Mouse (Mus musculus) embryonic facial prominence, embryonic 13.5 days (tissue): ENCODE measurements around the gene Nipa2. TPM values are rescaled to one million over a fixed set of nuclear protein-coding genes. Genes with fewer than 3 reads are reported as not detected.

Experiments
- ATAC-seq: fragments of 200-750 bp; cut with Nextera tagmentation; 2 replicates; pipeline ENCODE4 v1.8.0; 2017; ENCODE audit warnings: low read depth; ENCODE audit not compliant: insufficient number of reproducible peaks, insufficient read depth, low FRiP score, low TSS enrichment
- H3K27ac ChIP-seq: fragments of 300-500 bp; sonication (generic); 2 replicates; pipeline ENCODE4 v1.5.1; 2015; ENCODE audit warnings: moderate library complexity, mild to moderate bottlenecking, inconsistent platforms
- H3K27me3 ChIP-seq: fragments of 300-500 bp; sonication (generic); 2 replicates; pipeline ENCODE4 v1.6.1; 2015; ENCODE audit warnings: mild to moderate bottlenecking, inconsistent platforms
- H3K36me3 ChIP-seq: fragments of 300-500 bp; sonication (generic); 2 replicates; pipeline ENCODE4 v1.6.1; 2015; ENCODE audit warnings: mild to moderate bottlenecking, inconsistent platforms
- H3K4me1 ChIP-seq: fragments of 300-500 bp; sonication (generic); 2 replicates; pipeline ENCODE4 v1.6.1; 2015; ENCODE audit warnings: inconsistent platforms
- H3K4me2 ChIP-seq: fragments of 300-500 bp; sonication (generic); 2 replicates; pipeline ENCODE4 v1.6.1; 2015; ENCODE audit warnings: moderate library complexity, mild to moderate bottlenecking, inconsistent platforms
- H3K4me3 ChIP-seq: fragments of 300-500 bp; sonication (generic); 2 replicates; pipeline ENCODE4 v1.5.1; 2015; ENCODE audit warnings: mild to moderate bottlenecking, inconsistent platforms
- H3K9ac ChIP-seq: fragments of 300-500 bp; sonication (generic); 2 replicates; pipeline ENCODE4 v1.6.1; 2015; ENCODE audit warnings: mild to moderate bottlenecking, inconsistent platforms
- H3K9me3 ChIP-seq: fragments of 300-500 bp; sonication (generic); 2 replicates; pipeline ENCODE4 v1.6.1; 2016; ENCODE audit warnings: inconsistent platforms
- WGBS: fragments of 180-500 bp; shearing (Covaris S2); methylation state at CpG from one replicate; pipeline ENCODE4 v1.1.7; 2015; ENCODE audit warnings: mixed read lengths; 5-methylcytosine and 5-hydroxymethylcytosine counted together
- polyA plus RNA-seq: library from polyadenylated mRNA; unstranded; fragments of >200 nt; fragmentation: Nextera tagmentation; extraction: Ambion mirVana; gene quantifications from 2 replicates; pipeline ENCODE4 v1.2.1, GENCODE M21; 2015

Nipa2 gene
- polyA plus RNA-seq: 41.9 and 43.1 TPM in 2 replicates

GRCm38 (mm10) chr7:55962004-55962908, at the start of gene Nipa2:
TSS of gene Nipa2 (minus strand) at chr7:55962476.
- Histone ChIP-seq H3K4me1 (peaks cover 13% of the 10 kb centered on the region), H3K4me2 (peak within 1 kb of the TSS; percentile 75), H3K36me3 (no peaks in the 10 kb centered on the region), H3K9ac (peak within 1 kb of the TSS; percentile 93), H3K27ac (peak within 1 kb of the TSS; percentile 91), H3K27me3 (no peaks in the 10 kb centered on the region), H3K9me3 (no peaks in the 10 kb centered on the region), H3K4me3 (peak within 1 kb of the TSS; percentile 95)
- under 1% methylated on average over 70 of the region's 70 CpGs for WGBS
- peak; percentile 92 for ATAC-seq

DNA sequence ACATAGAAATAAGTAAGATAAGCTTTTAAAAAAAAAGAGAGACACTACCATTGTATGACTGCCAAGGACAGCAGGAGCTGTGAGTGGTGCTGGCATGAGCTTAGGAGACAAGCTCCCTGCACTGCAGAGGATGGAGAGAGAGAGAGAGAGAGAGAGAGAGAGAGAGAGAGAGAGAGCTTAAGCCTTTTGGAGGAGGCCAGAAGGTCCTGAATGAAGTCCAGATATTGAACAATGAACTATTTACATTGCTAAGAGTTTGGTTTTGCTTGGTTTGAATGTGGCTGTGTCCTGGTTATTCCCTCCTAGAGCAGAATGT, 48.7 kb upstream of the Nipa2 start:
- no peaks in the 10 kb centered on the region for H3K9me3 ChIP-seq
- H3K4me3 ChIP-seq: no peak overlapping the region
- H3K36me3 ChIP-seq: 0 out of 2 replicates have a peak, but pooled peaks cover 7% of the 10 kb centered on the region
- H3K4me1 ChIP-seq: no peaks in the 10 kb centered on the region
- ATAC-seq: no peak
- H3K27ac ChIP-seq: no peak overlapping the region
- H3K9ac ChIP-seq: no peak overlapping the region
- H3K4me2 ChIP-seq: no peak overlapping the region
- no peaks in the 10 kb centered on the region for H3K27me3 ChIP-seq

GRCm38 (mm10) chr7:56010318-56011017, 48.2 kb upstream of the Nipa2 start:
- WGBS: 80% methylated on average over 4 of the region's 4 CpGs
- H3K9me3 ChIP-seq: no peaks in the 10 kb centered on the region
- H3K36me3 ChIP-seq: 0 out of 2 replicates have a peak, but pooled peaks cover 6% of the 10 kb centered on the region
- H3K4me2 ChIP-seq: no peak overlapping the region
- no peaks in the 10 kb centered on the region for H3K4me1 ChIP-seq
- H3K9ac ChIP-seq: no peak overlapping the region
- no peaks in the 10 kb centered on the region for H3K27me3 ChIP-seq
- no peak for ATAC-seq
- no peak overlapping the region for H3K27ac ChIP-seq
- H3K4me3 ChIP-seq: no peak overlapping the region

DNA sequence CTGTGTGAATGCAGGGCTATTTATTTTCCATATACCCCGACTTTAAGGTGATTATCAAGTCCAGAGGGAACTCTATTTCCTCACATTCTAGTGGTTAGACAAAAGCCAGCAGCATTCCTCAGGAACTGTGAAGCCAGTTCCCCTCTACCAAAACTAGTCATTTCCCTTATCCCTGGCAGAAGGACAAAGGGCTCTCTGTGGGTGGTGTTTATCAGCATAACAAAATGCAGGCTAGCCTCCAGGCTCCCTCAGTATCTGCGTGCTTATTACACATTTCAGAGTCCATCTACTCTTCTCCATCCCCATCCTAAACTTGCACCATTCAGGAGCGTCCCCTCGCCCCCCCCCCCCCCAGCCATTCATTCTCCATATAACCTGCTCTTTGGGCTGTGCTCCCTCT, 36.7 kb upstream of the Nipa2 start:
- no peak overlapping the region for H3K9ac ChIP-seq
- peaks cover 4% of the 10 kb centered on the region; the same call in 1 of the 2 replicates for H3K4me1 ChIP-seq
- H3K27me3 ChIP-seq: no peaks in the 10 kb centered on the region
- H3K36me3 ChIP-seq: no peaks in the 10 kb centered on the region
- H3K4me3 ChIP-seq: no peak overlapping the region
- ATAC-seq: no peak
- no peak overlapping the region for H3K27ac ChIP-seq
- WGBS: 11% methylated on average over 4 of the region's 4 CpGs
- H3K4me2 ChIP-seq: no peak overlapping the region
- no peaks in the 10 kb centered on the region for H3K9me3 ChIP-seq

GRCm38 (mm10) chr7:55995013-55995412, 32.7 kb upstream of the Nipa2 start:
- no peaks in the 10 kb centered on the region for H3K9me3 ChIP-seq
- ATAC-seq: peak; percentile 26; the same call in 1 of the 2 replicates
- H3K27me3 ChIP-seq: no peaks in the 10 kb centered on the region
- H3K27ac ChIP-seq: no peak overlapping the region
- whole genome bisulfite sequencing: 50% methylated on average over 4 of the region's 4 CpGs
- no peaks in the 10 kb centered on the region for H3K36me3 ChIP-seq
- no peak overlapping the region for H3K4me3 ChIP-seq
- peaks cover 4% of the 10 kb centered on the region; the same call in 1 of the 2 replicates for H3K4me1 ChIP-seq
- no peak overlapping the region for H3K4me2 ChIP-seq
- no peak overlapping the region for H3K9ac ChIP-seq

- ATAC-seq: no peak
- H3K36me3 ChIP-seq: no peaks in the 10 kb centered on the region
- no peak overlapping the region for H3K4me2 ChIP-seq
- no peak overlapping the region for H3K4me3 ChIP-seq
- no peaks in the 10 kb centered on the region for H3K9me3 ChIP-seq
- H3K9ac ChIP-seq: no peak overlapping the region
- no peaks in the 10 kb centered on the region for H3K4me1 ChIP-seq
- H3K27ac ChIP-seq: no peak overlapping the region
- no peaks in the 10 kb centered on the region for H3K27me3 ChIP-seq
- WGBS: 87% methylated on average over 7 of the region's 7 CpGs
Observed at GRCm38 (mm10) chr7:55991858-55992257, 29.6 kb upstream of the Nipa2 start.

DNA sequence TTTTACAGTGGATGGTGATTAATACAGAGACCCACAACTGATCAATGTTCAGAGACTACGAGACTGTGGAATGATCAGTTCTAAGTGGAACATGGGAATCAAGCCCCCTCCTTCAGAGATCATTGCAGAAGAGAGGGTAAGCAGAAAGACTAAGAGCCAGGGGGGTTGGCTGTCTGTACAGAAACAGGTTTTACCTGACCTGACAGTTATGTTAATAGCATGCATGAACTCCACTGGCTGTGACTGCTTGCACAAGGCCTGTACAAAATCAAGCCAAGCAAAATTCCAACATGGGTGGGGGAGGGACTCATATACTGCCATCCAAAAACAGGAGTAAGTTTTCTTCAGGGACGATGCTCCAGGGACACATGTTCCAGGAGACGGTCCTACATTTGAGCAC, 28.9 kb upstream of the Nipa2 start:
- Histone ChIP-seq H3K9ac (no peak overlapping the region), H3K4me2 (no peak overlapping the region), H3K9me3 (no peaks in the 10 kb centered on the region), H3K4me1 (peaks cover 2% of the 10 kb centered on the region; the same call in 1 of the 2 replicates), H3K27ac (no peak overlapping the region), H3K36me3 (no peaks in the 10 kb centered on the region), H3K27me3 (no peaks in the 10 kb centered on the region), H3K4me3 (no peak overlapping the region)
- 79% methylated on average over 3 of the region's 3 CpGs for WGBS
- no peak for ATAC-seq

- peaks cover 2% of the 10 kb centered on the region; the same call in 1 of the 2 replicates for H3K4me1 ChIP-seq
- H3K4me3 ChIP-seq: no peak overlapping the region
- no peak overlapping the region for H3K9ac ChIP-seq
- H3K36me3 ChIP-seq: peaks cover 6% of the 10 kb centered on the region; the same call in 1 of the 2 replicates
- H3K4me2 ChIP-seq: peak overlapping the region; percentile 51
- no peak overlapping the region for H3K27ac ChIP-seq
- peak; percentile 37; the same call in 1 of the 2 replicates for ATAC-seq
- WGBS: 32% methylated on average over 13 of the region's 13 CpGs
- H3K9me3 ChIP-seq: no peaks in the 10 kb centered on the region
- H3K27me3 ChIP-seq: no peaks in the 10 kb centered on the region
Observed at GRCm38 (mm10) chr7:55986526-55987214, 24.4 kb upstream of the Nipa2 start.

GRCm38 (mm10) chr7:55984754-55985153, 22.5 kb upstream of the Nipa2 start:
- H3K36me3 ChIP-seq: peaks cover 17% of the 10 kb centered on the region
- peaks cover 2% of the 10 kb centered on the region; the same call in 1 of the 2 replicates for H3K4me1 ChIP-seq
- WGBS: 55% methylated on average over 4 of the region's 4 CpGs
- H3K9me3 ChIP-seq: no peaks in the 10 kb centered on the region
- H3K4me3 ChIP-seq: no peak overlapping the region
- H3K9ac ChIP-seq: no peak overlapping the region
- H3K4me2 ChIP-seq: no peak overlapping the region
- no peak overlapping the region for H3K27ac ChIP-seq
- no peak for ATAC-seq
- H3K27me3 ChIP-seq: no peaks in the 10 kb centered on the region

GRCm38 (mm10) chr7:55983107-55983506, 20.8 kb upstream of the Nipa2 start:
- no peak overlapping the region for H3K9ac ChIP-seq
- H3K4me3 ChIP-seq: no peak overlapping the region
- H3K4me1 ChIP-seq: peaks cover 2% of the 10 kb centered on the region; the same call in 1 of the 2 replicates
- 83% methylated on average over 5 of the region's 5 CpGs for WGBS
- peaks cover 32% of the 10 kb centered on the region for H3K36me3 ChIP-seq
- H3K4me2 ChIP-seq: no peak overlapping the region
- no peaks in the 10 kb centered on the region for H3K27me3 ChIP-seq
- H3K27ac ChIP-seq: no peak overlapping the region
- no peak for ATAC-seq
- no peaks in the 10 kb centered on the region for H3K9me3 ChIP-seq

GRCm38 (mm10) chr7:55982010-55982700, 19.9 kb upstream of the Nipa2 start:
- H3K9ac ChIP-seq: no peak overlapping the region
- ATAC-seq: no peak
- H3K4me1 ChIP-seq: peaks cover 2% of the 10 kb centered on the region; the same call in 1 of the 2 replicates
- H3K27ac ChIP-seq: no peak overlapping the region
- no peak overlapping the region for H3K4me2 ChIP-seq
- H3K9me3 ChIP-seq: no peaks in the 10 kb centered on the region
- WGBS: 86% methylated on average over 10 of the region's 10 CpGs
- H3K27me3 ChIP-seq: no peaks in the 10 kb centered on the region
- peaks cover 32% of the 10 kb centered on the region for H3K36me3 ChIP-seq
- H3K4me3 ChIP-seq: no peak overlapping the region
